Mouse (Mus musculus): ENCODE data around the gene Ehd4. TPM values are rescaled to one million over a fixed set of nuclear protein-coding genes. Genes with fewer than 3 reads are reported as not detected.

The Ehd4 gene
- total and polyA plus RNA-seq, 3 experiments: 8.1 to 27.7 (median 9.8) TPM

- H3K4me3 ChIP-seq (replicated peaks in 1 of 3; ENCODE audit: low read depth in 2 of 3, low read length in 2 of 3, poor library complexity in 1 of 3): no peak overlapping the region
- H3K4me2 ChIP-seq (ENCODE audit: insufficient read depth, low read depth, poor library complexity, severe bottlenecking): no peak overlapping the region
- in situ Hi-C loops (cut with MboI; ENCODE audit: low pct_ligation_motif_present, low pct_unique_long_range_greater_than_20kb, low sequenced_read_pairs) (no loop called here), dilution Hi-C loops (cut with MboI; ENCODE audit: extremely low pct_ligation_motif_present, extremely low pct_unique_long_range_greater_than_20kb, low sequenced_read_pairs) (no loop called here)
- H3K36me3 ChIP-seq (replicated peaks in 1 of 2; ENCODE audit: control insufficient read depth in 1 of 2, insufficient read depth in 1 of 2, low read length in 1 of 2): no peaks in the 10 kb centered on the region
- no peaks in the 10 kb centered on the region for H3K4me1 ChIP-seq (ENCODE audit: control insufficient read depth in 1 of 2, insufficient read depth in 2 of 2)
- DNase-seq (ENCODE audit: extremely low read depth): no peak
- no peak overlapping the region for H3K9ac ChIP-seq (ENCODE audit: insufficient read depth, low read depth)
- H3K27me3 ChIP-seq (replicated peaks): peaks cover 41% of the 10 kb centered on the region
- H3K9me3 ChIP-seq (replicated peaks; ENCODE audit: low read length): no peaks in the 10 kb centered on the region
- H3K79me2 ChIP-seq (replicated peaks; ENCODE audit: control insufficient read depth, extremely low read depth, insufficient read depth, poor library complexity, severe bottlenecking): no peaks in the 10 kb centered on the region
- H3K27ac ChIP-seq (ENCODE audit: insufficient read depth, low read depth): no peak overlapping the region
- no peak for TF ChIP-seq EP300 (IDR thresholded peaks at IDR 0.05; ENCODE audit: low read length)
- no peak for TF ChIP-seq PAX5 (IDR thresholded peaks at IDR 0.05; ENCODE audit: low read length)
- TF ChIP-seq POLR2A (IDR thresholded peaks at IDR 0.05; ENCODE audit: low read depth, low read length): no peak
- no peak for TF ChIP-seq KAT2A (IDR thresholded peaks at IDR 0.05; ENCODE audit: insufficient replicate concordance, low read length)
- no peak for TF ChIP-seq MAX (IDR thresholded peaks at IDR 0.05; ENCODE audit: low read length)
- TF ChIP-seq ZMIZ1 (IDR thresholded peaks at IDR 0.05; ENCODE audit: low read depth, low read length): no peak
- TF ChIP-seq ELF1 (IDR thresholded peaks at IDR 0.05; ENCODE audit: low read depth, low read length): no peak
- no peak for TF ChIP-seq MYC (IDR thresholded peaks at IDR 0.05; ENCODE audit: low read depth, low read length)
- TF ChIP-seq BHLHE40 (IDR thresholded peaks at IDR 0.05; ENCODE audit: low read depth, low read length): no peak
- TF ChIP-seq HCFC1 (IDR thresholded peaks at IDR 0.05; ENCODE audit: low read depth, low read length): no peak
- no peak for TF ChIP-seq ZNF384 (IDR thresholded peaks at IDR 0.05; ENCODE audit: low read depth, low read length)
- TF ChIP-seq POLR2AphosphoS2 (IDR thresholded peaks at IDR 0.05; ENCODE audit: low read depth, low read length): no peak
- TF ChIP-seq SIN3A (IDR thresholded peaks at IDR 0.05; ENCODE audit: low read length): no peak
- no peak for TF ChIP-seq USF2 (conservative IDR thresholded peaks at IDR 0.05; ENCODE audit: low read depth, low read length)
- TF ChIP-seq RAD21 (IDR thresholded peaks at IDR 0.05; ENCODE audit: low read depth, low read length): no peak
Observed at GRCm38 (mm10) chr2:120062248-120062647, 92.2 kb downstream of the Ehd4 start.

DNA sequence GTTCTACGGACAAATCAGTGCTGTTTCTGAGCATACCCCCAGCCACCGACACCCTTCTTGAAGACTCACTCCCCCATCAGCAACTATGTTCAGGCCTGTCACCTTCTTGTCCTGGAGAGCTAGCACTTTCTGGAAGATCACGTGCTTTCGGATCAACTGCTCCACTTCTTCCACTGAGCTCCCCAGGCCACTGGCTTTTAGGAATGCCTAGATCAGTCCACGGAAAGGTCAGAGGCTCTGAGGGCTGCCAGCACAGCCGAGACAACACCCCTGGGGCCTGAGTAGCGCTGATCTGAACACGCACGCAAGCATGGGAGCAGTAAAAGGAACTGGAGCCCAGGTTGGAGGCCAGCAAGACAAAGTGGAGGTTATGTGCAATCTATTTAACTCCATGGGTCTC lies 93.8 kb downstream of the Ehd4 start:
- H3K9me3 ChIP-seq (replicated peaks; ENCODE audit: low read length): no peaks in the 10 kb centered on the region
- no peaks in the 10 kb centered on the region for H3K36me3 ChIP-seq (replicated peaks in 1 of 2; ENCODE audit: control insufficient read depth in 1 of 2, insufficient read depth in 1 of 2, low read length in 1 of 2)
- DNase-seq (ENCODE audit: extremely low read depth): no peak
- H3K27me3 ChIP-seq (replicated peaks): peaks cover 42% of the 10 kb centered on the region
- no peak overlapping the region for H3K4me2 ChIP-seq (ENCODE audit: insufficient read depth, low read depth, poor library complexity, severe bottlenecking)
- no peak for TF ChIP-seq ELF1 (IDR thresholded peaks at IDR 0.05; ENCODE audit: low read depth, low read length)
- no peak for TF ChIP-seq TBP (conservative IDR thresholded peaks at IDR 0.05; ENCODE audit: low read depth, low read length)
- no peak for TF ChIP-seq ZC3H11A (IDR thresholded peaks at IDR 0.05; ENCODE audit: low read depth, low read length)
- TF ChIP-seq CTCF (conservative IDR thresholded peaks at IDR 0.05 in 1 of 2, IDR thresholded peaks at IDR 0.05 in 1 of 2; ENCODE audit: low read depth in 2 of 2, low read length in 2 of 2): no peak
- TF ChIP-seq CHD1 (IDR thresholded peaks at IDR 0.05; ENCODE audit: low read depth, low read length): no peak
- no peak for TF ChIP-seq TCF12 (IDR thresholded peaks at IDR 0.05; ENCODE audit: low read depth, low read length)
- no peak for TF ChIP-seq MAZ (IDR thresholded peaks at IDR 0.05; ENCODE audit: low read depth, low read length)
- no peak for TF ChIP-seq JUN (IDR thresholded peaks at IDR 0.05; ENCODE audit: insufficient read depth, low read depth, low read length)
- TF ChIP-seq ETS1 (conservative IDR thresholded peaks at IDR 0.05; ENCODE audit: low read depth, low read length): no peak
- TF ChIP-seq USF2 (conservative IDR thresholded peaks at IDR 0.05; ENCODE audit: low read depth, low read length): no peak
- TF ChIP-seq POLR2AphosphoS2 (IDR thresholded peaks at IDR 0.05; ENCODE audit: low read depth, low read length): no peak
- no peak for TF ChIP-seq MXI1 (IDR thresholded peaks at IDR 0.05; ENCODE audit: low read depth, low read length)
- TF ChIP-seq KAT2A (IDR thresholded peaks at IDR 0.05; ENCODE audit: insufficient replicate concordance, low read length): no peak
- TF ChIP-seq BHLHE40 (IDR thresholded peaks at IDR 0.05; ENCODE audit: low read depth, low read length): no peak
- no peak for TF ChIP-seq HCFC1 (IDR thresholded peaks at IDR 0.05; ENCODE audit: low read depth, low read length)
- no peak for TF ChIP-seq EP300 (IDR thresholded peaks at IDR 0.05; ENCODE audit: low read length)
- no peak overlapping the region for H3K4me3 ChIP-seq (replicated peaks in 1 of 3; ENCODE audit: low read depth in 2 of 3, low read length in 2 of 3, poor library complexity in 1 of 3)
- H3K27ac ChIP-seq (ENCODE audit: insufficient read depth, low read depth): no peak overlapping the region
- dilution Hi-C loops (cut with MboI; ENCODE audit: extremely low pct_ligation_motif_present, extremely low pct_unique_long_range_greater_than_20kb, low sequenced_read_pairs): no loop called here
- H3K79me2 ChIP-seq (replicated peaks; ENCODE audit: control insufficient read depth, extremely low read depth, insufficient read depth, poor library complexity, severe bottlenecking): no peaks in the 10 kb centered on the region
- no peak overlapping the region for H3K9ac ChIP-seq (ENCODE audit: insufficient read depth, low read depth)
- in situ Hi-C loops (cut with MboI; ENCODE audit: low pct_ligation_motif_present, low pct_unique_long_range_greater_than_20kb, low sequenced_read_pairs): no loop called here
- no peaks in the 10 kb centered on the region for H3K4me1 ChIP-seq (ENCODE audit: control insufficient read depth in 1 of 2, insufficient read depth in 2 of 2)

Data from CH12.LX (cell line).